In genomic region chr7:4215805-4216204, GRCm38 (mm10) we compare ENCODE assay signal across 19 mouse cellular contexts. TPM values are rescaled to one million over a fixed set of nuclear protein-coding genes. Genes with fewer than 3 reads are reported as not detected.
"Had no signal": no experiment of that assay in that cellular context is flagged by ENCODE, and none has a peak within 500 bp of the region (broad histone marks: within the 10 kb centered on the region; RNA-seq: fewer than 3 reads in every experiment).

No protein-coding gene starts in this region.

- H3K4me3 ChIP-seq: midbrain, embryonic 10.5 days; midbrain, embryonic 12.5 days; myocyte; neural tube, embryonic 13.5 days; neural tube, embryonic 15.5 days; stomach, embryonic 15.5 days had no signal

- H3K27me3 ChIP-seq: midbrain, embryonic 12.5 days; neural tube, embryonic 13.5 days; neural tube, embryonic 15.5 days had no signal

- H3K4me1 ChIP-seq: midbrain, embryonic 10.5 days; midbrain, embryonic 12.5 days; neural tube, embryonic 13.5 days; neural tube, embryonic 15.5 days; stomach, embryonic 15.5 days had no signal

- H3K9me3 ChIP-seq: midbrain, embryonic 10.5 days; midbrain, embryonic 12.5 days; neural tube, embryonic 13.5 days; neural tube, embryonic 15.5 days; stomach, embryonic 15.5 days had no signal

- H3K4me2 ChIP-seq: lung, embryonic 14.5 days; midbrain, embryonic 12.5 days; neural tube, embryonic 13.5 days; neural tube, embryonic 15.5 days; stomach, embryonic 15.5 days had no signal

- H3K27ac ChIP-seq: liver, embryonic 14.5 days; midbrain, embryonic 10.5 days; midbrain, embryonic 12.5 days; neural tube, embryonic 13.5 days; neural tube, embryonic 15.5 days; stomach, embryonic 15.5 days had no signal

- DNase-seq: lung, adult 18-20 months; lung, embryonic 14.5 days; lung, postnatal 10 days; lung, postnatal 4 days; midbrain, embryonic 14.5 days; right cerebral cortex, postnatal 14 days; thymus, adult 18-20 months; thymus, postnatal 14 days; thymus, postnatal 36 days had no signal

- ATAC-seq: midbrain, embryonic 16.5 days had no signal

- H3K36me3 ChIP-seq: midbrain, embryonic 10.5 days; midbrain, embryonic 12.5 days; neural tube, embryonic 13.5 days; neural tube, embryonic 15.5 days; stomach, embryonic 15.5 days had no signal

- H3K9ac ChIP-seq: liver, embryonic 14.5 days; lung, embryonic 14.5 days; midbrain, embryonic 12.5 days; neural tube, embryonic 13.5 days; neural tube, embryonic 15.5 days; stomach, embryonic 15.5 days had no signal

RNA-seq across cellular contexts. Expression of gene Lilra5, which starts 21.7 kb away (rescaled TPM):
- polyA plus RNA-seq: lung, embryonic 14.5 days; midbrain, embryonic 10.5 days; midbrain, embryonic 12.5 days; myocyte; neural tube, embryonic 11.5 days; neural tube, embryonic 13.5 days; neural tube, embryonic 15.5 days; thymus, postnatal 0 days had no signal
